Mouse (Mus musculus) kidney, adult 8-10 months (tissue): ENCODE results near the gene Stk33.

Experiments
- DNase-seq, 2 experiments: peaks; one replicate each; pipeline ENCODE4 v3.0.0; 2022

Gene Stk33

GRCm38 (mm10) chr7:109347241-109347640 is 91.6 kb downstream of the Stk33 start:
- DNase-seq = no peak

GRCm38 (mm10) chr7:109331722-109332121 is 107.2 kb downstream of the Stk33 start:
- no peak for DNase-seq

DNA sequence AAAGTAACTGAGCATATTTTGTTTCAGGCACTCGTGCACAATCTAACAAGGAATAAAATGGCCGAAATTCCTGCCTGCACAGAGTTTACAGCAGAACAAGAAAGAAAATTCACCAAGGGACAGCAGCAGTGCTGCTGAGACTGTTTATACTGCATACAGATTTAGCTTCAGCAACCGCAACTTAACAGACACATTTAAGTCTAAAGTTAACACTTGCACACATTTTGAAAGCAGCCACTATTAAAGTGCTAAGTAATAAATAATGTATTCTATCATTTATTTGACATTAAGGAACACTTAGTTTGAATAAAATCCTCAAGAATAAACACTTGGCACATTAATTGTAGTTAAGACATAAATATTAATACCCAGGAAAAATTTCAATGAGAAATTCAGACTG is 110.1 kb downstream of the Stk33 start:
- no peak for DNase-seq

GRCm38 (mm10) chr7:109326813-109327212 is 112.1 kb downstream of the Stk33 start:
- DNase-seq = no peak

DNA sequence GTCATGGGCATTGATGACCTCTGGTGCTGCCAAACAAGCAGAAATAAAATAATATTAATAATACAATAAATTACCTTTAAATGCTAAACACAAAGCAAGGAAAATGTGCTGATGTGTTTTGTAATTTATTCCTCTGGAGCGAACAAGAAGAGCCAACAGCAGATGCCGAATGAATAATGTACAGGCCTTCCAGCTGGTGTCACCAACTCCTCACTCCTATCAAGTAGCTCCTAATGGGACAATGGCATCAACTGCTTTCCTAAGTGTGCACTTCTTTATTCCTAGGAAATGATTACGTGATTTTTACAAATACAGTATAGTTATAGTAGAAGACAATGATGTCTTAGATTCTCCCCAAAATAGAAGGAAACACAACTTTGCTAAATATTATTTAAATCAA is 113.2 kb downstream of the Stk33 start:
- no peak for DNase-seq

DNA sequence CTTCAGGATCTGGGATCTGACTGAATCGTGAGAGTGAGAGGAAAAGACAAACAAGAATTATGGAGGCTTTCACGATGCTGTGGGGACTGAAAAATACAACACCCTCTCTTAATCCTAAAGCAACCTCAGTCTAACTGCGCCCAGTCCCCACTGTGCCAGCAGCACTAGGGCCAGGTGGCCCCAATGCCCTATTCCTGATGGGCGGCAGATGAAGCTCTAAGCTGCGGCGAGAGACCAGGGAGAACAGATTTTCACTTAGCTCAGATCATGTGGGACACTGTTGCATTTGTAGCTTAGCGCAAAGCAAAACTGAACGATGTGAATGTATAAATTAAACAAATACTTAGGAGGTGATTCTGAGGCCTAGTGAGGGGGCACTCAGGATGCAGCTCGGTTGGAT is 113.7 kb downstream of the Stk33 start:
- no peak for DNase-seq

DNA sequence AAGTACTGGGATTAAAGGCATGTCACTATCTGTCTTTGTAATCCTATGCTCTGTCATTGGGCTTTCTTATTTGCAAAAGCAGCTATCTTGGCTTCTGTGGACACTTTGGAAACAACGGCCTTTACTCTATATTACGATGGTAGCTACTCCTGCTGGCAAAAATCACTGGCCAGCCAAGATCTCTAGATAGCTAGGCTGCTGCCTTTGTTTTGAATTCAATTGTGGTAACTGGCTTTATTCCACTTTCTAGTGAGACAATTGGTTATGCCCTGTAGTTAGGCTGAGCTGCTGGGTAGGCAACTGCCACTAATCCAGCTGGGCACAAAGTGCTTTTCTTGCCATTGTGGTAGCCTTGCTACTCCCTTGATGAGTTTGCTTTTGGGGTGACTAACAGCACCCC is 129.4 kb downstream of the Stk33 start:
- no peak for DNase-seq

GRCm38 (mm10) chr7:109295807-109296206 is 143.1 kb downstream of the Stk33 start:
- DNase-seq = no peak

- DNase-seq = no peak
These were observed 143.5 kb downstream of the Stk33 start for GRCm38 (mm10) chr7:109295351-109295750.

DNA sequence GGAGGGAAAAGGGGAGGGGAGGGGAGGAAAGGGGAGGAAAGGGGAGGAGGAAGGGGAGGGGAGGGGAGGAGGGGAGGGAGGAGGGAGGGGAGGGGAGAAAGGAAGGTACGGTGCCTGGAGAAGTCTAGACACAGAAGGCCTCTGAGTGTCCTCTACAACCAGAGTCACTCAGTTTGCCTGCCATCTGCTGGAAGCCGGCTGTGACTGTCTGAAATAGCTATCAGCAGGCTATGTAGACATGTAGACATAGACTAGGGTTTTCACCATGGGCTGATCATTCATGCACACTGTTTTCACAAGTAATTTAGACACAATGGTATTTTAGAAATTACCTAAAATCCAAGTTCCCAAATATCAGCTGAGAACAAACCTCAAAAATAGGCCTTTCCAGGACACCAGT is 148.4 kb downstream of the Stk33 start:
- no peak for DNase-seq

DNA sequence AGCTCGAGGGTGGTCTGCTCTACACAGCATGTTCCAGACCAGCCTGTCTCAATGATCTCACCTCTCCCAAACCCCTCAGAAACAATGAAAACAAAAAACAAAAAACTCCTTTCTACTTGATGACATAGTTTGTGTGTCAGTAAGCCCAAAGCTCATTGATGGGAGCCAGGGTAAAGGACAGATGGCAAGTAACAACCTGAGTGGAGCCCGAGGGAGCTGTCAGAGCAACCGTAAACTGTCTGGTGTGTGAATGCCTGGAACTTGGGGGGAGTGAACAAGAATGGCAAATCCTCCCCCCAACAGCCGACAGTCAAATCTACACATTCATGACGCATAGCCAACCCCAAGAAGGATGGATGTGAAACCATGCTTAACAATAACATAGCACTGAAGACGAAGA is 149.8 kb downstream of the Stk33 start:
- no peak for DNase-seq

- DNase-seq = no peak
These were observed 156.8 kb downstream of the Stk33 start for GRCm38 (mm10) chr7:109282106-109282505.

- no peak for DNase-seq
These were observed 162.3 kb downstream of the Stk33 start for GRCm38 (mm10) chr7:109276622-109277021.

- no peak for DNase-seq
These were observed 163.0 kb downstream of the Stk33 start for GRCm38 (mm10) chr7:109275901-109276300.

GRCm38 (mm10) chr7:109275151-109275550 is 163.7 kb downstream of the Stk33 start:
- no peak for DNase-seq

DNA sequence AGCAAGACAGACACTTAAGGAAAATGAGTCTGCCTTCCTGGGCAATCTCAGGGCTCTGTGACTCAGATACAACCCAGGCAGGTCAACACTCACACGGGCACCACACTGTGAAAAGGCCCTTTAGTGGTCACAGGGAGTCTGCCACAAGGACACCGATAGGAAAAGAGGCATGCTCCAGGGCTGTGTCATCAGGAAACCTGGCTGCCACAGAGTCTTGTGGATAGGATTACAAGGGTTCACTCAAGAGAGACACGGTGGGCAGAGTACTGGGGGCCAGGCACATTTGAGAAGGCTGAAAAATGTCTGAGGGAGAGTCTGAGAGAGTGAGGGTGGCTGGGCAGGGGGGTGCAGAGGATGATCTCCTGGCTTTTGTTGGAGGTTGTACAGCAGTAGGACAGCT is 164.6 kb downstream of the Stk33 start:
- DNase-seq = no peak

- DNase-seq = peak; percentile 28 to 57
These were observed 169.8 kb downstream of the Stk33 start for GRCm38 (mm10) chr7:109269046-109269445.

DNA sequence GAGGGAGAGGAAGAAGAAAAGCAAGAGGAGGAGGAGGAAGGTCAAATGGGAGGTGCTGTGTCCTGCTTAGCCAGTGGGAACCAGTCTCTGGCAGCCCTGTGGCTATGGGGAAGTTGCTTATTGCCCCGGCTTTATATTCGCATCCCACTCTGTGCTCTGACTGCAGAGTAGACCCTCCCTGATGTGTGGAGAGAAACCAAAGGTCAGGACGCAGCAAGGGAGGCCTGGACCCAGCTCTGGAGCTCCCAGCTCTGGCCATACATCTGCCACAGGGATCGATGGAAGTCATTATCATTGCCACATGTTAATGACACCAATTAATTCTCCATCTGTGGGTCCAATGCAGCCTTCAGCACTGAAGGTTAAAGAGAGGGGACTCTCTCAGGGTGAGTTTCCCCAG is 171.5 kb downstream of the Stk33 start:
- DNase-seq = no peak

GRCm38 (mm10) chr7:109266181-109266580 is 172.7 kb downstream of the Stk33 start:
- no peak for DNase-seq

GRCm38 (mm10) chr7:109265606-109266005 is 173.3 kb downstream of the Stk33 start:
- DNase-seq = no peak

GRCm38 (mm10) chr7:109255506-109256352 is 183.2 kb downstream of the Stk33 start:
- peak; percentile 18 to 48 for DNase-seq

- DNase-seq = no peak
These were observed 187.5 kb downstream of the Stk33 start for GRCm38 (mm10) chr7:109251418-109251817.

DNA sequence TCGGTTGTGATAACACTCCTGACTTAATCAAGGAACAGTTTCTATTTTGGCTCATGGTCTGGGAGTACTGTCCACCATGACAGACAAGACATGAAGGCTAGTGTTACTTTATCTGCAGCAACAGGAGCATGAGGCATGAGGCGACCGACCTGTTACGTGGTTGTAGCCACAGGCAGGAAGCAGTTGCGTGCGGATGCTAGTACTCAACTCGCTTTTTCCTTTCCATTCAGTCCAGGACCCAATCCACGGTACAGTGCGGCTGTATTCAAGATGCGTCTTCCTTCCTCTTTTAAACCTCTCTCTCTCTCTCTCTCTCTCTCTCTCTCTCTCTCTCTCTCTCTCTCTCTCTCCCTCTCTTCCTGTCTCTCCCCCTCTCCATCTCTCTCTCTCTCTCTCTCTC is 194.1 kb downstream of the Stk33 start:
- DNase-seq = no peak

DNA sequence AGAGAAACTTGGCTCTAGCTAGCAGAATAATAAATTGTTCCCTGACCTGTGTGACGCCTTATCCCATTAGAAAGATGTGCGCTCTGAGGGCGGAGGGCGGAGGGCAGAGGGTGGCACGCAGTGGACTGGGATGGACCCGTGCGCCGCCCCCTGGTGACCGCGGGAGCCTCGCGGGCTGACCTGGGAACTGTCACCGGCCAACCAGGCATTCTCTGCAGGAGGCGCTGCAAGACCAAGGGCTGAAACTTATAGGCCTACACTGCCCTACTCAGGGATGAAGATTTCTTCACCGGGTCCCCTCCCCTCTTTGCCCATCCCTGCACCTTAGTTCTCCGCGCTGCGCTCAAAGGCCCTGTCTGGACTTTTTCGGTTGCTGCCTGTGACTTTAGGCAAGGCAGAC is 197.6 kb downstream of the Stk33 start:
- DNase-seq = no peak

GRCm38 (mm10) chr7:109239346-109239745 is 199.5 kb downstream of the Stk33 start:
- no peak for DNase-seq
